Mouse (Mus musculus) lung, postnatal 0 days (tissue): ENCODE measurements around the gene Ppp1r9a. TPM values are rescaled to one million over a fixed set of nuclear protein-coding genes. Genes with fewer than 3 reads are reported as not detected.

ENCODE experiments used
- ATAC-seq: fragments of 200-750 bp; cut with Nextera tagmentation; 2 replicates; pipeline ENCODE4 v1.8.0; 2017; ENCODE audit warnings: moderate library complexity
- DNase-seq: peaks from one replicate; pipeline ENCODE4 v3.0.0-alpha.2; 2016; ENCODE audit warnings: low spot score
- H3K27ac ChIP-seq: fragments of 300-500 bp; sonication (generic); 2 replicates; pipeline ENCODE4 v1.5.1; 2014; ENCODE audit warnings: antibody characterized with exemption, mild to moderate bottlenecking, low read length, mixed read lengths
- H3K27me3 ChIP-seq: fragments of 300-500 bp; sonication (generic); replicated peaks from 2 replicates; pipeline ENCODE4 v1.6.1; 2014; ENCODE audit warnings: low read length, mixed read lengths; ENCODE audit not compliant: insufficient read depth
- H3K36me3 ChIP-seq: fragments of 300-500 bp; sonication (generic); 2 replicates; pipeline ENCODE4 v1.6.1; 2014; ENCODE audit warnings: low read length, mixed read lengths; ENCODE audit not compliant: insufficient read depth
- H3K4me1 ChIP-seq: fragments of 300-500 bp; sonication (generic); 2 replicates; pipeline ENCODE4 v1.6.1; 2014; ENCODE audit warnings: antibody characterized with exemption, low read depth, low read length, mixed read lengths; ENCODE audit not compliant: insufficient read depth
- H3K4me2 ChIP-seq: fragments of 300-500 bp; sonication (generic); replicated peaks from 2 replicates; pipeline ENCODE4 v1.6.1; 2014; ENCODE audit warnings: low read depth, mild to moderate bottlenecking, low read length, moderate library complexity, mixed read lengths
- H3K4me3 ChIP-seq: fragments of 300-500 bp; sonication (generic); 2 replicates; pipeline ENCODE4 v1.5.1; 2014; ENCODE audit warnings: low read depth, low read length
- H3K9ac ChIP-seq: fragments of 300-500 bp; sonication (generic); replicated peaks from 2 replicates; pipeline ENCODE4 v1.6.1; 2014; ENCODE audit warnings: low read depth, mild to moderate bottlenecking
- H3K9me3 ChIP-seq: fragments of 300-500 bp; sonication (generic); 2 replicates; pipeline ENCODE4 v1.6.1; 2016; ENCODE audit warnings: low read length, mixed read lengths
- CTCF ChIP-seq: IDR thresholded peaks from 2 replicates; pipeline ENCODE4 v1.5.1; 2016; ENCODE audit warnings: antibody characterized with exemption, mild to moderate bottlenecking
- EP300 ChIP-seq: IDR thresholded peaks from 2 replicates; pipeline ENCODE4 v1.6.1; 2016; ENCODE audit warnings: antibody characterized with exemption, mild to moderate bottlenecking, control low read depth
- WGBS: fragments of 180-500 bp; shearing (Covaris S2); extraction: QIAGEN DNeasy Blood & Tissue Kit; methylation state at CpG from one replicate; pipeline ENCODE4 v1.1.7; 2014; 5-methylcytosine and 5-hydroxymethylcytosine counted together
- polyA plus RNA-seq: library from polyadenylated mRNA; unstranded; fragments of >200 nt; fragmentation: Nextera tagmentation; extraction: Ambion mirVana; gene quantifications from 2 replicates; pipeline ENCODE4 v1.2.1, GENCODE M21; 2015

Gene Ppp1r9a
- polyA plus RNA-seq, 1 experiment from 2014 or later, result 11.2 TPM

GRCm38 (mm10) chr6:5006283-5006946 lies 103.7 kb downstream of the Ppp1r9a start:
- no peak for DNase-seq
- H3K27ac ChIP-seq, result no peak overlapping the region
- H3K36me3 ChIP-seq, result no peaks in the 10 kb centered on the region
- TF ChIP-seq CTCF (no peak), EP300 (no peak)
- no peak overlapping the region for H3K9ac ChIP-seq
- no peaks in the 10 kb centered on the region for H3K27me3 ChIP-seq
- H3K4me1 ChIP-seq, result no peaks in the 10 kb centered on the region; the same call in 1 of the 2 replicates
- 78% methylated on average over 6 of the region's 6 CpGs for WGBS
- H3K4me2 ChIP-seq, result no peak overlapping the region
- ATAC-seq, result no peak
- no peak overlapping the region for H3K4me3 ChIP-seq
- no peaks in the 10 kb centered on the region for H3K9me3 ChIP-seq

GRCm38 (mm10) chr6:5008166-5008565 lies 105.4 kb downstream of the Ppp1r9a start:
- Histone ChIP-seq H3K4me1 (no peaks in the 10 kb centered on the region; the same call in 1 of the 2 replicates), H3K9ac (no peak overlapping the region), H3K9me3 (no peaks in the 10 kb centered on the region), H3K36me3 (no peaks in the 10 kb centered on the region), H3K4me2 (no peak overlapping the region), H3K27ac (no peak overlapping the region), H3K4me3 (no peak overlapping the region), H3K27me3 (no peaks in the 10 kb centered on the region)
- DNase-seq (no peak), ATAC-seq (no peak)
- no peak for TF ChIP-seq EP300
- 54% methylated on average over 2 of the region's 2 CpGs for WGBS

- no peak overlapping the region for H3K9ac ChIP-seq
- 48% methylated on average over 15 of the region's 15 CpGs for WGBS
- no peak overlapping the region for H3K27ac ChIP-seq
- H3K36me3 ChIP-seq, result no peaks in the 10 kb centered on the region
- DNase-seq (no peak), ATAC-seq (no peak)
- TF ChIP-seq CTCF, result no peak
- no peak for TF ChIP-seq EP300
- no peak overlapping the region for H3K4me2 ChIP-seq
- no peak overlapping the region for H3K4me3 ChIP-seq
- H3K9me3 ChIP-seq, result no peaks in the 10 kb centered on the region
- no peaks in the 10 kb centered on the region; the same call in 1 of the 2 replicates for H3K4me1 ChIP-seq
- no peaks in the 10 kb centered on the region for H3K27me3 ChIP-seq
Measured at GRCm38 (mm10) chr6:5008603-5009002, 105.9 kb downstream of the Ppp1r9a start.

- TF ChIP-seq CTCF, result 0 out of 2 replicates have a peak, but pooled peaks have one; percentile 3
- no peak for TF ChIP-seq EP300
- H3K9ac ChIP-seq, result no peak overlapping the region
- 55% methylated on average over 11 of the region's 11 CpGs for WGBS
- no peak for DNase-seq
- ATAC-seq, result no peak
- H3K27me3 ChIP-seq, result no peaks in the 10 kb centered on the region
- no peaks in the 10 kb centered on the region for H3K4me1 ChIP-seq
- no peak overlapping the region for H3K27ac ChIP-seq
- H3K4me2 ChIP-seq, result no peak overlapping the region
- H3K9me3 ChIP-seq, result no peaks in the 10 kb centered on the region
- no peak overlapping the region for H3K4me3 ChIP-seq
- no peaks in the 10 kb centered on the region for H3K36me3 ChIP-seq
Measured at GRCm38 (mm10) chr6:5010553-5011416, 108.1 kb downstream of the Ppp1r9a start.

- H3K27ac ChIP-seq, result no peak overlapping the region
- DNase-seq, result no peak
- 75% methylated on average over 4 of the region's 4 CpGs for WGBS
- H3K9me3 ChIP-seq, result no peaks in the 10 kb centered on the region
- TF ChIP-seq EP300, result no peak
- no peak for TF ChIP-seq CTCF
- no peaks in the 10 kb centered on the region for H3K4me1 ChIP-seq
- H3K9ac ChIP-seq, result no peak overlapping the region
- no peak overlapping the region for H3K4me2 ChIP-seq
- H3K27me3 ChIP-seq, result no peaks in the 10 kb centered on the region
- no peak overlapping the region for H3K4me3 ChIP-seq
- no peaks in the 10 kb centered on the region for H3K36me3 ChIP-seq
- ATAC-seq, result no peak
Measured at GRCm38 (mm10) chr6:5012794-5013193, 110.1 kb downstream of the Ppp1r9a start.

GRCm38 (mm10) chr6:5014567-5014966 lies 111.8 kb downstream of the Ppp1r9a start:
- Histone ChIP-seq H3K27me3 (no peaks in the 10 kb centered on the region), H3K9ac (no peak overlapping the region), H3K9me3 (no peaks in the 10 kb centered on the region), H3K27ac (no peak overlapping the region), H3K4me1 (no peaks in the 10 kb centered on the region), H3K36me3 (no peaks in the 10 kb centered on the region), H3K4me2 (no peak overlapping the region), H3K4me3 (no peak overlapping the region)
- DNase-seq, result no peak
- TF ChIP-seq EP300 (no peak), CTCF (no peak)
- ATAC-seq, result no peak
- 73% methylated on average over 6 of the region's 6 CpGs for WGBS
